Mouse (Mus musculus): ENCODE results near the gene Irf2bp1.

Irf2bp1 gene

DNA sequence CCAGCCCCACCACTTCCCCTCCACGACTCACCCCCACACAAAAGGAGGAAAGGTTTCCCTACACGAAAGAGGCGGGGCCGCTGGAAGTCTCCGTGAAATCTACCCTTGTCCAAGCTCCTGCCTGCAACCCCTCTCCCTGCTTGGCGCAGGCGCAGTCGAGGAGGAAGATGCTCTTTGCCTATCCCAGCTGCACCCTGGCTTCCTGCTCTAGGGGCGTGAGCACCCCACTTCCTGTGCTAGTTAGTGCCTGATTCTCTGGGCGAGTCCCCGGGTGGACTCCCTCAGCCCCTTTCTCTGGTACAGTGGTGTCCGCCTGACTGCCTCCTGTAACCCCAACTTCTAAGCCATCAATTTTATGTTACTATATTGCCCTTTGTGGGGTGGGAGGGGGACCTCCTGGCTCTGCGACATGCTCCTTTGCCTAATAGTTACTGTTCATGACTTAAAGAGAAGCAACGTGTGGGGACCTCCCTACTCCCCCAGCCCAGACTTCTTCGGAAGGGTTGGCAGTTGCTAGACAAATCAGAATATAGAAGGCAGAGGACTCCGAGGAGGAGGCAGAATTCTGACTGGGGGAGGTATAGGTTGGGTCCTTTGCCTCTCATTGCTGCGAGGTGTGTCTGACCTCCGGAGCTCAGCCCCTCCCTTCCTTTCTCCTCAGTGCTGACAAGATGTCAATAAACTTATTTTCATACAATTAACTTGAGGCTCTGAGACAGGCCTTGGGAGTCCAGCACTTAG is 2.6 kb upstream of the Irf2bp1 start:
- DNase-seq, result peak; percentile 92 to 96

DNA sequence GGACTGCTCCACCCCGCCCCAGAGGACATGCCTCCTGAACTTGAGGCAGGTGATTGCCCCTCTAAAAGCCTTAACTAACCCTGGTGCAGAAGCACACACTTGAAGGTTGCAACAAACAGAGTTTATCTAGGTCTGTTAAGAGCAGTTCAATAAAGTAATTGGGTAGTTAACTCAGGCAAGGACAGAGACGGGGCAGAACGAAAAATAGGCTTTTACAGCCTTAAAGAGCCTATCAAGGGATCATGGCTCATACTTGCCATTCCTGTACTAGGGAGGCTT is 2.1 kb upstream of the Irf2bp1 start:
- DNase-seq, result no peak

DNA sequence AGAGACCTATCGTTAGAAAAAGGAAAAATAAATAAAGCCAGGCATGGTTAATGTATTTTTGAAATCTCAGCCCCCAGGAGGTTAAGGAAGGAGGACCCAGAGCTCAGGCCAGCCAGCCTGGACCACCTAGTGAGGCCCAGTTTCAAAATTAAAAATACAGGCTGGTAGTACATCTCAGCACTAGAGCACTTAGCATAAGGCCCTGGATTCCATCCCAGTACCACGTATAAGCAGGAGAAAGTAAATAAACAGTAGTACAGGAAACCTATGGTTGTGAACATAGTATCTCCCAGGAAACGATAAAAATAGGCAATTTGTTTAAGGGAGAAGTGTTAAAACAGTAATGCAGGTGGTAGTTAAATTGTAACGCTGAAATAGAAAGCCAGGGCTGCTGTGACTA is 1.7 kb upstream of the Irf2bp1 start:
- no peak for DNase-seq

DNA sequence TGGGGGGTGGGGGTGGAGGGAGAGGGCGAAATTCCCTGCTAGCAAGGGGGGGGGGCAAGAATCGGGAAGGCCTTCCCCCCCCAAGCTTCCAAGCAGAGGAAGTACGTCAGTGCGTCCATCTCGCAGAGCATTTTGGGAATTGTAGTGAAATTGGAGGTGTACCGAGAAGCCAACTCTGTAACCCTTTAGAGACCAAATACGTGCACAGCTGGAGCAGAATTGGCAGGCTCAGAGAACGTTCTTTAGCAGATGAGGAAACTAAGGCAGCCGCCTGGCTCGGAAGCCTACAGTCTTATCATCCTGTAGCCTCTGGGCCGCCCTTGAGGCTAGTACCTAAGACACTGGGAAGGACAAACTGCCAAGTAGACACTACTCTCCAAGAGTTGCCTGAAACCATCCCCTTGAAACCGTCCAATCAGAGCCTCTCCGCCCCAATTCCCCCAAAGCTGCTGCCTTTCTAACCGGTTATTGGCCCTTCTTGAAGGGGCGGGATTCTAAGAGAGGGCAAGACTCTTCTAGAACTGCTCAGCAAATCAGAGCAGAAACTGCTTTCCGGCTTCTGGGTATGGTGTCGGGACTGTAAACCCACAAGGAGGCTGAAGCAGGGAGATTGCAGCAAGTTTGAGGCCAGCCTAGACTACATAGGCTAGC is 871 bp upstream of the Irf2bp1 start:
- DNase-seq, result peak; percentile 63 to 65

DNA sequence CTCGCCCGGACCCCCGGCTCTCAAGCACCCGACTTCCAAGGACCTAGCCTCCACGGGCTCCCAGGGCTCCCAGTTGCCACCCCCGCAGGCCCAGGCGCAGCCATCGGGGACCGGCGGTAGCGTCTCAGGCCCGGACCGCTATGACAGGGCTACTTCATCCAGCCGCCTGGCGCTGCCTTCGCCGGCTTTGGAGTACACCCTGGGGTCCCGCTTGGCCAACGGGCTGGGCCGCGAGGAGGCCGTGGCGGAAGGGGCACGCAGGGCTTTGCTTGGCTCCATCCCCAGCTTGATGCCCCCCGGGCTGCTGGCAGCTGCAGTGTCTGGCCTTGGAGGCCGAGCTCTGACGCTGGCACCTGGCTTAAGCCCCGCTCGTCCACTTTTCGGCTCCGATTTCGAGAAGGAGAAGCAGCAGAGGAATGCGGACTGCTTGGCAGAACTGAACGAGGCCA is 811 bp downstream of the Irf2bp1 start:
- peak in 1 of 2 experiments; percentile 56 for DNase-seq

DNA sequence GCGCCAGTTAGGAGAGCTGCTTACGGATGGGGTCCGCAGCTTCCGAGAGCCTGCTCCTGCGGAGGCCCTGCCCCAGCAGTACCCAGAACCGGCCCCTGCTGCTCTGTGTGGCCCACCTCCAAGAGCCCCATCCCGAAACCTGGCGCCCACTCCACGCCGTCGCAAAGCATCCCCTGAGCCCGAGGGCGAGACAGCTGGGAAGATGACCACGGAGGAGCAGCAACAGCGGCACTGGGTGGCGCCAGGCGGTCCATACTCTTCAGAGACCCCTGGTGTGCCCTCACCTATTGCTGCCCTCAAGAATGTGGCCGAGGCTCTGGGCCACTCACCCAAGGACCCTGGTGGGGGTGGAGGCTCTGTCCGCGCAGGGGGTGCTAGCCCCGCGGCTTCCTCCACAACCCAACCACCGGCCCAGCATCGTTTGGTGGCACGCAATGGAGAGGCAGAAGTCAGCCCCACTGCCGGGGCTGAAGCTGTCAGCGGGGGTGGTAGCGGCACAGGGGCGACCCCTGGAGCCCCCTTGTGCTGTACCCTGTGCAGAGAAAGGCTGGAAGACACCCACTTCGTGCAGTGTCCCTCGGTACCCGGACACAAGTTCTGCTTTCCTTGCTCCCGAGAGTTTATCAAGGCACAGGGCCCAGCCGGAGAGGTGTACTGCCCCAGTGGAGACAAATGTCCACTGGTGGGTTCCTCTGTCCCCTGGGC is 1.7 kb downstream of the Irf2bp1 start:
- DNase-seq, result peak in 1 of 2 experiments; percentile 39

DNA sequence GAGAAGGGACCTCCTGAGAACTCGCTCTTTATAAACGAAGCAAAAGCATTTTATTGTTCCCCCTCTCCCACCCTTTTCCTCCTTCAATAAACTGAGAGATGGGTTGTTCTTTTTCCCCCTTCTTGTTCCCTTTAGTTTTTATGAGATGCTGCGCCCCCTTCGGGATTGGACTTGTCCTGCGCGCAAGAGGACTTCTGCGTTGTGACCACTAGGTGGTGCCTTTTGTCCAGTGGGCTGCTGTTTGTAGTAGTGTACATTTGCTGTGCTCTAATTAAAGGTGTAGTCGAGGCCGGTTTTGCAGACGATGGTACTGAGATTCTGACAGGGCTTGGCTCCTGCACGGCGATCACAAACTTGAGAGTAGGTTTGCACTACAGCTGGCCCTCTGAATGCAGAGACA is 2.6 kb downstream of the Irf2bp1 start:
- DNase-seq, result peak; percentile 71 to 75

DNA sequence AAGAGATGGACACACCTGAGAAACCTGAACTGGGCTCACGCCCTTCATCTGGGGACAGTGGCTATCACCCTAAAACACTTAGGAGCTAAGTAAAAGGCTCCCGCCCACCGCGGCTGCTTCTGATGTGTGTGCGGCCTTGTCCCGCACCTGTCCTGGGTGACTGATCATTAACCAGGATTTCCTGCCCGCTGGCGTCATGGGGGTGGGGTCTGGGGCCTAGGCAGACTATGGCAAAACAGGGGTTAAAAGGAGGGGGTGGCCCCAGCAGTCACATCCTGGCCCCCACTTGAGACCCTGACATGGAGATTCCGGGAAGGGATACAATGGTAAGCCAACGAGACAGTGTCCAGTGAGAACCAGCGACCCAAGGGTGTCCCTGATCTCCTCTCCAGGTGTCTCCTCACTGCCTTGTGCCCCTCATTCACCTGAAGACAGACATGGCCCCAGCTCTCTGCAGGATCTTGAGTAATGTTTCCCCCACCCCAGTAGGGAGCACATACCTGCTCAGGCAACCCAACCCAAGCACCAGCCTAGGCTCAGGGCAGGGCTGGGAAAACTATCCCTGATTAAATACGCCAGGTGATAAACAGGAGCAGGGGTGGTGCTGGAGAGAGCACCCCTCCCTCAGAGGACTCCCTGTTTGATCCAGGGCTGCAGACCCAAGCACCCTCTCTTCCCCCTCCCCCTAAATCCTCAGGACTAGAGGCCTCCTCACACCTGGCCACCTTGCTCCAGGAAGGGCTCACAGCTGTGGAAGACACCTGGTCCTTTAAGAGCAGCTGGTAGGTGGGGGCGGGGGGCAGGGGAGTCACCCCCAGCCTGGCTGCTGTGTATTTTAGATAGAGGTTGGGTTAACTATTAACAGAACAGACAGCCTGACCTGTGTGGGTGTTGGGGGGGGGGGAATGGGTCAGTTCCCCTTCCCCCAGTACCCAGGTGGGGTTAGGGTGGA is 3.5 kb downstream of the Irf2bp1 start:
- no peak for DNase-seq

DNA sequence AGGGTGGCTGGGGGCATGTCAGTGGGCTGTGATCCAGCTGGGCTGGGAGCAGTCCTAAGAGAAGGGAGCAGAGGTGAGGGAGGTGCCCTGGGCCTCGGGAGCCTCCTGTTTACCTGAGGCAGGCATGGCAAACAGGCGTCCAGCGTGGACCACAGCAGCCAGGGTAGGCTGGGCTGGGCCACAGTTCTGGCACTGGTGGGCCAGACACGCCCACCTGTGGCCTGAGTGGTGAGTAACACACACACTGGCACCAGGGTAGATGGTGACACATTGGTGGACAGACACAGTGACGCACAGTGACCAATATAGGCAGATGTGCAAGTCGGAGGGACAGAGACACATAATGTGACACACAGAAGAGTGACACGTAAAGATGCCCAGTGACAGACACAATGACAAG is 6.7 kb downstream of the Irf2bp1 start:
- no peak for DNase-seq

DNA sequence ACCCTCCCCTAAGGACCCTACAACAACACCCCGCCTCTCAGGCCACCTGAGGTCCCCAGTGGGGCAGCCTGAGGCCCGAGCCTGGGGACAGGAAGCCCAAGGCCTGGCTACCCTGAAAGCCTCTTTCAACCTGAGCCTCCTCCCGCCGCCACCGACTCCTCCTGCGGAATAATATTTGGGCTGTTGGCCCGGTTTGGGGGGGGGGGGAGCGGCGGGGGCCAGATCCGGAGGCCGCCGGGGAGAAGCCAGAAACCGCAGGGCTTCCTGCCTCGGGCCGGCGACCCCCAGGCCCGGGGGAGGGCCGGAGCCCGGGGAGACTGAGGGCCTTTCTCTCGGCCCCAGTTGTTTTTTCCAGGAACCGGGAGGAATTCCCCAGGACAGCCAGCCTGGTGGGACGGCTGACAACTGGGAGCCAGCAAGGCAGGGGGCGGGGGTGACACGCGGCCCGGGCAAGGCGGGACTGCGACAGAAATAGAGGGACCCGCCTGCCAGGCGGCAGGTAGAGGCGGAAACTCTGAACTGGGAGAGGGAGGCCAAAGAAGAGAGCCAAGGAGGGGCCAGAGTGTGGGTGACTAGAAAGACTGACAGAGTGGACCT is 8.3 kb downstream of the Irf2bp1 start:
- DNase-seq, result no peak

DNA sequence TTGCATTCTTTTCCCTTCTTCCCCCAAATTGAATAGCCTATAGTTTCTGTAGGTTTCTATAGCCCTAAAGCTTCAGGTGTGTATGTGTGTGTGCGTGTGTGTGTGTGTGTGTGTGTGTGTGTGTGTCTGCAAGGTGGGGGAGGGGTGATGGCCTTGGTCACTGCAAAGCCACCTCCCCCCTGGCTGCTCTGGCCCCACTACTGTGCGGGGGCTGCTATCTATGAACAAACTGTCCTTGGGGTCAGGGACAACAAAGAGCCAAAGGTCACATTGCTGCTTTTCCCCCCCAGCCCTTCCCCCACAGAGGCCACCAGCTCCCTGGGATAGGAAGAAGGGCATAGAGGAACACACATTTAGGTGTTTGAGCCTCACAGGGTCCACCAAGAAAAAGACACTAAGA is 9.0 kb downstream of the Irf2bp1 start:
- no peak for DNase-seq

DNA sequence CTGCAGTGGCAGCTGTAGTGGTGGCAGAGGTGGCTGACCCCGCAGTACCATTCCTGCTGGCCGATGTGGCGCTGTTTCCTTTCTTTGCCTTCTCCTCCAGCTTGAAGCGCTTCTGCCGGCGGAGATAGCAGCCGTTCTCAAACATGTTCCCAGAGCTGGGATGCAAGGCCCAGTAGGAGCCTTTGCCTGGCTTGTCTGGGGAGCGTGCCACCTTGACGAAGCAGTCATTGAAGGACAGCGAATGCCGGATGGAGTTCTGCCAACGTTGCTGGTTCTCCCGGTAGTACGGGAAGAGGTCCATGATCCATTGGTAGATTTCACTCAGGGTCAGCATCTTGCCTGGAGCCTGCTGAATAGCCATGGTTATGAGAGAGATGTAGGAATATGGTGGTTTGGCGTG is 10.6 kb downstream of the Irf2bp1 start:
- DNase-seq, result no peak

DNA sequence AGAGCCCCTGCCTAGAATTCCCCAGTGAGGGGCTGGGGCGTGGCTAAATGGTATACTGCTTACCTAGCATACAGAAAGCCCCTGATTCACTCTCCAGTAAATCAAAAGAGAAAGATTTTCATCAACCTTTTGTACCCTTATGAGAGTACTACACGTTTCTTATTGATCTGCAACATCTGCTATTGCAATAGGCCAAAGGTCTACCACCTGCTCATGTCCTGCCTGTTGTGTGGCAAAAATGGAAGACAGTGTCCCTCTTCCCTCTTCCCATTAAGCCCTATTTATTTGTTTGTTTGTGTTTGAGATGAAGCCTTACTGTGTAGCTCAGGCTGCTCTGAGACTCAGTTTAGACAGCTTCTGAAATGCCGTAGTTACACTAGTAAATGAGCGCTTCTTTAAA is 12.2 kb downstream of the Irf2bp1 start:
- no peak for DNase-seq

DNA sequence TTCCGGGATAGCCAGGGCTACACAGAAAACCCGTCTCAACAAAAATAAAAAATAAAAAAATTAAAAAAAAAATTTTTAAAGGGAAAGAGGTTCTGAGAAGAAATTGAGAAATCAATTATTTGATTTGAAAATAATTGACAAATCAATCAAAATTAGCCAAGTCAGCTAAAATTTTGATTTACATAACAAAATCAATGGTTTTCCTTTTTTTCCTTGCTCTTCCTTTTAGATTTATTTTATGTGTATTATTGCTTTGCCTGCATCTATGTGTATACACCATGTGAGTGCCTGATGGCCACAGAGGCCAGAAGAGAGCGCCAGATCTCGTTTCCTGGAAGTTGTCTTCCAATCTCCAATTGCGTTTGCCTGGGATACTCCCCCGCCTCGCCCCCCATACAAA is 14.1 kb downstream of the Irf2bp1 start:
- DNase-seq, result no peak

DNA sequence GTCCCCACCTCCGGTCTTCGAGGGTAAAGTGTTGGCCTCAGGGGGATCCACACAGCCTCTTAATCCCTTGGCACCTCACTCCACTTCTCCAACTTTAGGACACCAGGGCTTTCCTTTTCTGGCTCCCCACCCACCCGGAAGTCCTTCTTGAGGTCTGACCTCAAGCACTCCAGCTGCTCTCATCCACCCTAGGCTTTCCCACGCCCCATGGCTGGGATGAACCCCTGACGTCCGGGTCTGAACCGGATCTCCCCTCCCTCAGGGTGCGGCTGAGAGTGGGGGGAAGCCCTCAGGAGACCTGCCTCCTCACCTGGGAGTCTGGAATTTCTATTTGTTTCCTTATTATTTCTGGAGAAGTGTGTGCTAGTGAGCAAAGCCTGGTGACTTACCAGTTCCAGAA is 17.2 kb downstream of the Irf2bp1 start:
- no peak for DNase-seq

DNA sequence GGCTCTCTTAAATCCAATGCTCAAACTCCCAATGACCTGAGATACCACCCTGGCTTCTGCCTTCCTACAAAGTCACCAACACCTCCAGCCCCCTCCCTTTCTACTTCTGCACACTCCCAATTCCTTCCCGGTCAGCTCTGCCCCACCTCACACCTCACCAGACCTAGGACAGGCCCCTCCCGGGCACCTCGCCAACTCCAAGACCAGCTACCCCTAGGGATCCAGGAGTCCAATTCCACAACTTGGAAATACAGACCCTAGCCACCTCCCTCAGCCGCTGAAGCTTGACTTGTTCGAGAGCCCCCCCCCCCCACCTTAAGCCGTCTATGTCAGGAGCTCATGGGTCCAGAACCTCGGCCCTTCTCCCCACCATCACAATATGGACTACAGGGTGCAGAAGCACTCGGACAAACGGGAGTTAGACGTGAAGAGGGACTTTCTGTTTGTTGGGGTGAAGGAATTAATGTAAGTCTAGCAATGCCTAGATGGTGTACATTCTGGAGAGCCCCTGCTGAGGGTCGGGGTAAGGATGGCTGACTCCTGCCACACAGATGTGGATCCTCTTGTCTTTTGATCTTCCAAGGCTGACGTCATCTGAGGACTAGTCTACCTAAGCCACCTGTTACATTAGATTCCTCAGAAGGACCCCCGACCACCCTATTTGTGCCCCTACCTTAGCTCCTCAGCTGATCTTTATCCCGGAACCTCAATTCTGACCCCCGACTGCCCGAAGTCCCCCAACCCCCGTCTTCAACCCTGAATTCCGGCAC is 18.5 kb downstream of the Irf2bp1 start:
- no peak for DNase-seq

DNA sequence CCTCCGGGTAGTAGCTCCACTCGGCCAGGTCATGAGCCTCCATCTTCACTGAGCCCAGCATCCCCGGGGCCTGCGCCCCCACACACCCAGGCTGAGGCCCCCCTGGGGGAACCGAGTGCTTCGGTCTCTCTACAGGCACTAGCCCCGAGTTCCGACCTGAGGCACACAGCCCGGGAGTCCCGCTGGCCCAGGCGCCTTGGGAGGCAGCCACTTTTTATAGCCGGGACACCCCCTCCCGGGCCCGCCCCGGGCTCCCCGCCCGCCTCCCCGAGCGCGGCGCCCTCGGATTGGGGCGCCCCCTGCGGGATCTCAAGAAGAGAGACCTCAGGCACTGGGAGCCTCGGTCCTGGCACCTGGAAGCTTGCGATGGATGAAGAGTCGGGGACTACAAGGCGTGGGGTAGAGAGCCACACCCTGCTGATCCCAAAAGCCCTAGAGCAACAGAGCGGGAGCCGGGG is 19.5 kb downstream of the Irf2bp1 start, which contains the start of gene Foxa3:
Gene Foxa3, minus strand, starts transcription at position 182 of the 458 bp plus-strand sequence.
- DNase-seq, result peak; percentile 39 to 63

DNA sequence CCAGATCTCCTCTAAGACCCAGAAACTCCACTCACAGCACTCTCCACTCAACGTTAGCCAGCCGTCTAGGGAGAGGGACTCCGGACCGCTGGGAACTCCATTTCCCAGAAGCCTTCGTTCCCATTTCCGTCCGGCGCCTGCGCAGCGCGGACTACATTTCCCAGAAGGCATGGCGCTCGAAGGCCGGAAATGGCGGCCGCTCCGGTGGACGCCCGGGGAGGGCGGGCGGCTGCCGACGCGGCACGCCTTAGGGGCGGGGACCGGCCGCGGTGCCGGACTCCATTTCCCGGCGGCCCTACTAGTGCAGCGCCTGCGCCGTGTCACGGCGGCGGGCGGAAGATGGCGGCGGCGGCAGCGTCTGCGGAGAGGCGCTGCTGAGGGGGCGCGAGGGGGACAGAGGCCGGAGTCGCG is 20.3 kb downstream of the Irf2bp1 start, which contains the start of gene Sympk:
Gene Sympk, plus strand, starts transcription at position 282 of the 411 bp plus-strand sequence.
- DNase-seq, result peak; percentile 92 to 97

DNA sequence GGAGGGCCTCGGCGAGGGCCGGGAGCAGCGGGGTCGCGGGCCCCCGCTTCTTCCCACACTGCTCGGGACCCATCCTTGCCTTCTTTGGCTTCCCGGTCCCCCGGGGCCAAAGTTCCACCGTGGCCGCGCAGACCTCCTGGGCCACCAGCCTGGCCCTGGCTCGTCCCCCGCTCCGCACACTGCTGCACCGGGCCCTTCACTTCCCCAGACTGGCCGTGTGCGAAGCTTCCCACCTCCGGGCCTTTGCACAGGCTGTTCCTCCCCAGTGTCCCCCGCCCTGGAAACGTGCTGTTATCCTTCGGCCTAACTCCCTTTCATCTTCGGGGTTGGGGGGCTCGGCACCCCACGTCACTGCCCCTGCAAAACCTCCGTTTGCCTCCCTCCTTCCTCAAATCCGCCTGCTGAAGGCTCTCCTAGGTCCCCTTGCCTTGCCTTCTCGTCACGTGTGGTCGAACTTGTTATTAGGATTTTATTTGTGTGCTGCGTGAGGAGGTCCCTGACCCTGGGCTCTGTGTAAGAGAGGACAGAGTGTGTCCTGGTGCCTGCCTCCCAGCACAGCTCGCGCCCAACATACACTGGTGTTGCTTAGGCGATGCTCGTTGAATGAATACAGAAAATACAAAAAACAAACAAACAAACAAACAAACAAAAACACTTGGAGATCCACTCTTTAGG is 20.9 kb downstream of the Irf2bp1 start:
- DNase-seq, result peak in 1 of 2 experiments; percentile 33

DNA sequence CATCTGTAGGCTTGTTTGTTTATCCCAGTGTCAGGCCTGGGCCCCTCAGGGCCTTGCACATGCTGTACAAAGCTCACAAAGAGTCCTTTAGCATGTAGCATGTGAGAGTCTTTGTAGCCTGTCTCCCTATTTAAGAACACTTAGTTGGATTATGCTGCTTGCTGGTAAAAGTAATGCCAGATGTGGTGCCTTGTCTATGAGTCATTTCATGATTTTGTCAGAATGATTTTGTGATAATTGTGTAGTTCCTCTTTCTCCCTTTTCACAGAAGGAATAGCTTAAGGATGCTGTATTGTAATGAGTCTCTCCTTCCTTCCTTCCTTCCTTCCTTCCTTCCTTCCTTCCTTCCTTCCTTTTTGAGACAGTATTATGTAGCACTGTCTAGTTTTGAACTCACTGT is 24.2 kb downstream of the Irf2bp1 start:
- no peak for DNase-seq
